Mouse (Mus musculus): ENCODE data around the gene Olfr1496. TPM values are rescaled to one million over a fixed set of nuclear protein-coding genes. Genes with fewer than 3 reads are reported as not detected.
"Not testable (repeated sequence)": the region's sequence is repeated elsewhere in the genome, so short reads cannot be mapped to it uniquely, and the experiment has no call there.

Olfr1496 gene
- not detected in 2 replicates for polyA plus RNA-seq (2015; fragmentation: Nextera tagmentation; extraction: Ambion mirVana)

- H3K4me1 ChIP-seq, result no peaks in the 10 kb centered on the region
- H3K27ac ChIP-seq, result no peak within 1 kb of the TSS
- no peak for ATAC-seq
- H3K4me2 ChIP-seq, result no peak within 1 kb of the TSS
- H3K4me3 ChIP-seq, result no peak within 1 kb of the TSS
- no peaks in the 10 kb centered on the region for H3K36me3 ChIP-seq (ENCODE audit: poor library complexity, severe bottlenecking)
- no peaks in the 10 kb centered on the region for H3K27me3 ChIP-seq
- 77% methylated on average over 1 of the region's 1 CpGs for WGBS
- H3K9me3 ChIP-seq (replicated peaks), result no peaks in the 10 kb centered on the region
- no peak within 1 kb of the TSS for H3K9ac ChIP-seq
Measured at GRCm38 (mm10) chr19:13777578-13777977, at the start of gene Olfr1496. Gene Olfr1496 (plus strand): TSS chr19:13777878.

- H3K27ac ChIP-seq, result no peak within 1 kb of the TSS
Measured at GRCm38 (mm10) chr19:13739428-13739827, 38.2 kb upstream of the Olfr1496 start, which contains the start of gene Olfr1494. Gene Olfr1494 (plus strand): TSS chr19:13739728.

GRCm38 (mm10) chr19:13749366-13749765, 28.3 kb upstream of the Olfr1496 start:
- Histone ChIP-seq H3K9ac (no peak overlapping the region), H3K9me3 (replicated peaks) (no peaks in the 10 kb centered on the region; the same call in 1 of the 2 replicates), H3K36me3 (ENCODE audit: poor library complexity, severe bottlenecking) (no peaks in the 10 kb centered on the region), H3K4me2 (no peak overlapping the region), H3K4me3 (no peak overlapping the region), H3K4me1 (no peaks in the 10 kb centered on the region), H3K27me3 (no peaks in the 10 kb centered on the region), H3K27ac (no peak overlapping the region)
- ATAC-seq, result no peak
- WGBS, result 96% methylated on average over 1 of the region's 1 CpGs

More at GRCm38 (mm10) chr19:13739428-13739827, 38.2 kb upstream of the Olfr1496 start, which contains the start of gene Olfr1494:
- no peak for ATAC-seq
- Histone ChIP-seq H3K27me3 (no peaks in the 10 kb centered on the region), H3K4me3 (no peak within 1 kb of the TSS), H3K4me2 (no peak within 1 kb of the TSS), H3K9me3 (replicated peaks) (no peaks in the 10 kb centered on the region), H3K9ac (no peak within 1 kb of the TSS), H3K4me1 (no peaks in the 10 kb centered on the region), H3K36me3 (ENCODE audit: poor library complexity, severe bottlenecking) (no peaks in the 10 kb centered on the region)
- 93% methylated on average over 4 of the region's 4 CpGs for WGBS

- no peaks in the 10 kb centered on the region for H3K27me3 ChIP-seq
- no peaks in the 10 kb centered on the region for H3K4me1 ChIP-seq
- H3K9ac ChIP-seq, result no peak within 1 kb of the TSS
- no peaks in the 10 kb centered on the region for H3K36me3 ChIP-seq (ENCODE audit: poor library complexity, severe bottlenecking)
- 92% methylated on average over 3 of the region's 3 CpGs for WGBS
- ATAC-seq, result no peak
- no peak within 1 kb of the TSS for H3K4me3 ChIP-seq
- H3K4me2 ChIP-seq, result no peak within 1 kb of the TSS
- H3K9me3 ChIP-seq (replicated peaks), result no peaks in the 10 kb centered on the region; the same call in 1 of the 2 replicates
- no peak within 1 kb of the TSS for H3K27ac ChIP-seq
Measured at GRCm38 (mm10) chr19:13764306-13764705, 13.4 kb upstream of the Olfr1496 start, which contains the start of gene Olfr1495. Gene Olfr1495 (plus strand): TSS chr19:13764606.

GRCm38 (mm10) chr19:13768565-13769276, 9.0 kb upstream of the Olfr1496 start:
- H3K4me2 ChIP-seq, result no peak overlapping the region
- no peaks in the 10 kb centered on the region; the same call in 1 of the 2 replicates for H3K9me3 ChIP-seq (replicated peaks)
- no peak overlapping the region for H3K4me3 ChIP-seq
- H3K4me1 ChIP-seq, result no peaks in the 10 kb centered on the region
- ATAC-seq, result no peak
- no peaks in the 10 kb centered on the region for H3K27me3 ChIP-seq
- WGBS, result 91% methylated on average over 9 of the region's 9 CpGs
- H3K9ac ChIP-seq, result no peak overlapping the region
- H3K27ac ChIP-seq, result no peak overlapping the region
- no peaks in the 10 kb centered on the region for H3K36me3 ChIP-seq (ENCODE audit: poor library complexity, severe bottlenecking)

- Histone ChIP-seq H3K4me1 (no peaks in the 10 kb centered on the region), H3K27me3 (no peaks in the 10 kb centered on the region), H3K27ac (no peak within 1 kb of the TSS), H3K36me3 (ENCODE audit: poor library complexity, severe bottlenecking) (no peaks in the 10 kb centered on the region), H3K9me3 (replicated peaks) (no peaks in the 10 kb centered on the region), H3K4me3 (no peak within 1 kb of the TSS), H3K9ac (no peak within 1 kb of the TSS), H3K4me2 (no peak within 1 kb of the TSS)
- ATAC-seq, result no peak
Measured at GRCm38 (mm10) chr19:13798102-13798501, 20.4 kb downstream of the Olfr1496 start, which contains the start of gene Olfr1497. Gene Olfr1497 (minus strand): TSS chr19:13798202.

- not testable (repeated sequence) for H3K9ac ChIP-seq; H3K9me3 ChIP-seq (replicated peaks); H3K4me1 ChIP-seq; H3K4me2 ChIP-seq; H3K36me3 ChIP-seq (ENCODE audit: poor library complexity, severe bottlenecking); H3K27ac ChIP-seq; ATAC-seq; H3K4me3 ChIP-seq; H3K27me3 ChIP-seq
- WGBS, result 56% methylated on average over 1 of the region's 1 CpGs
Measured at GRCm38 (mm10) chr19:13805486-13805885, 27.8 kb downstream of the Olfr1496 start.

- Histone ChIP-seq H3K27ac (no peak overlapping the region), H3K4me1 (no peaks in the 10 kb centered on the region), H3K4me2 (no peak overlapping the region), H3K27me3 (no peaks in the 10 kb centered on the region), H3K9ac (no peak overlapping the region), H3K9me3 (replicated peaks) (no peaks in the 10 kb centered on the region), H3K36me3 (ENCODE audit: poor library complexity, severe bottlenecking) (no peaks in the 10 kb centered on the region), H3K4me3 (no peak overlapping the region)
- 60% methylated on average over 2 of the region's 2 CpGs for WGBS
- no peak for ATAC-seq
Measured at GRCm38 (mm10) chr19:13812823-13813222, 35.1 kb downstream of the Olfr1496 start.

- 34% methylated on average over 5 of the region's 5 CpGs for WGBS
- Histone ChIP-seq H3K9ac (no peak overlapping the region), H3K36me3 (ENCODE audit: poor library complexity, severe bottlenecking) (no peaks in the 10 kb centered on the region), H3K27me3 (no peaks in the 10 kb centered on the region), H3K9me3 (replicated peaks) (no peaks in the 10 kb centered on the region), H3K4me1 (no peaks in the 10 kb centered on the region), H3K4me3 (no peak overlapping the region), H3K27ac (no peak overlapping the region), H3K4me2 (no peak overlapping the region)
- ATAC-seq, result no peak
Measured at GRCm38 (mm10) chr19:13818827-13819226, 41.1 kb downstream of the Olfr1496 start.

- Histone ChIP-seq H3K27ac (no peak within 1 kb of the TSS), H3K4me2 (no peak within 1 kb of the TSS), H3K9ac (no peak within 1 kb of the TSS), H3K4me1 (no peaks in the 10 kb centered on the region), H3K9me3 (replicated peaks) (no peaks in the 10 kb centered on the region), H3K36me3 (ENCODE audit: poor library complexity, severe bottlenecking) (no peaks in the 10 kb centered on the region), H3K27me3 (no peaks in the 10 kb centered on the region), H3K4me3 (no peak within 1 kb of the TSS)
- ATAC-seq, result no peak
Measured at GRCm38 (mm10) chr19:13819347-13819746, 41.7 kb downstream of the Olfr1496 start, which contains the start of gene Olfr1499. Gene Olfr1499 (minus strand): TSS chr19:13819447.

- Histone ChIP-seq H3K9ac (no peak overlapping the region), H3K4me1 (no peaks in the 10 kb centered on the region), H3K4me3 (no peak overlapping the region), H3K4me2 (no peak overlapping the region), H3K36me3 (ENCODE audit: poor library complexity, severe bottlenecking) (no peaks in the 10 kb centered on the region), H3K9me3 (replicated peaks) (no peaks in the 10 kb centered on the region), H3K27me3 (no peaks in the 10 kb centered on the region), H3K27ac (no peak overlapping the region)
- 81% methylated on average over 5 of the region's 5 CpGs for WGBS
- no peak for ATAC-seq
Measured at GRCm38 (mm10) chr19:13820847-13821246, 43.2 kb downstream of the Olfr1496 start.

- WGBS, result 71% methylated on average over 3 of the region's 3 CpGs
- no peak for ATAC-seq
- no peak overlapping the region for H3K4me3 ChIP-seq
Measured at GRCm38 (mm10) chr19:13828447-13828846, 50.8 kb downstream of the Olfr1496 start.

GRCm38 (mm10) chr19:13830388-13830787, 52.7 kb downstream of the Olfr1496 start, which contains the start of gene Olfr1500:
Gene Olfr1500 (minus strand): TSS chr19:13830488.
- ATAC-seq, result no peak
- Histone ChIP-seq H3K9ac (no peak within 1 kb of the TSS), H3K27ac (no peak within 1 kb of the TSS), H3K27me3 (no peaks in the 10 kb centered on the region), H3K36me3 (ENCODE audit: poor library complexity, severe bottlenecking) (no peaks in the 10 kb centered on the region), H3K4me2 (no peak within 1 kb of the TSS), H3K4me3 (no peak within 1 kb of the TSS), H3K4me1 (no peaks in the 10 kb centered on the region), H3K9me3 (replicated peaks) (no peaks in the 10 kb centered on the region)

More at GRCm38 (mm10) chr19:13828447-13828846, 50.8 kb downstream of the Olfr1496 start:
- no peak overlapping the region for H3K9ac ChIP-seq
- no peak overlapping the region for H3K27ac ChIP-seq
- no peaks in the 10 kb centered on the region for H3K4me1 ChIP-seq
- H3K36me3 ChIP-seq (ENCODE audit: poor library complexity, severe bottlenecking), result no peaks in the 10 kb centered on the region
- H3K27me3 ChIP-seq, result no peaks in the 10 kb centered on the region
- H3K4me2 ChIP-seq, result no peak overlapping the region
- H3K9me3 ChIP-seq (replicated peaks), result no peaks in the 10 kb centered on the region
